Mouse (Mus musculus) embryo, embryonic 11.5 days (tissue): Measurements from ENCODE around the gene Prdm11.
A peak's percentile ranks its signal among the peaks of the same experiment; 100 is the strongest.

Experiments used
- DNase-seq: peaks from one replicate; pipeline ENCODE4 v3.0.0-alpha.2; 2012; ENCODE audit warnings: low read depth, low spot score

Prdm11 gene

DNA sequence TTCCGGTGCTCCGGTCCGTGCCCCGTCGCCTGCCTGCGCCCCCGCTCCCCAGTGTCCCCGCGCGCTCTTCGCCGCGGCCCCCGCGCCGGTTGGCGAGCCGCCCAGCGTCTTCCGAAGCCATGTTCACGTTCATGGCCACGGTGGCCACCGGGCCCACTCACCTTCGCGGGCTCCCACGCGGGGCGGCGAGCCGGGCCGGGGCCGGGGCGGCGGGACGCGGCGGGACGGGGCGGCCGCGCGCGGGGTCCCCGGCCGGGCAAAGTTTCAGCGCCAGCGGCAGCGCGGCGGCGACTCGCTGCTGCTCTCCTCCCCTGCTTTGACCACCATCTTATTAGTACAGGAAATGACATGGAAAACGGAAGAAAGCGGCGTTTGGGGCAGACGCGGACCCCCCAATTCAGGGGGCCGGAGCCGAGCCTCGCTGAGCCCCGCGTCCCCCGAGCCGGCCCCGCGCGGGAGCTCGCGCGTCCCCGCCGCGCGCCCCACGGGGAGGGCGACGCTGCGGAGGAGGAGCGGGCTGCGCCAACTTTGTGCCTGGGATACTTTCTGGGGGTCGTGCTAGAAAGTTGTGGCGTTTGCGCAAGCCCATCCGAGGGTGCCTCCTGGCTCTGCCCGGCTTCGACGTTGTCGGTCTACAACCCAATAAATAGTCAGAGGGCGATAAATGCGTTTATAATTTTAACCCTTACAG, at the start of gene Prdm11:
Gene Prdm11 (minus strand): TSS at position 350 of the 691 bp plus-strand sequence.
- peak; percentile 42 for DNase-seq

DNA sequence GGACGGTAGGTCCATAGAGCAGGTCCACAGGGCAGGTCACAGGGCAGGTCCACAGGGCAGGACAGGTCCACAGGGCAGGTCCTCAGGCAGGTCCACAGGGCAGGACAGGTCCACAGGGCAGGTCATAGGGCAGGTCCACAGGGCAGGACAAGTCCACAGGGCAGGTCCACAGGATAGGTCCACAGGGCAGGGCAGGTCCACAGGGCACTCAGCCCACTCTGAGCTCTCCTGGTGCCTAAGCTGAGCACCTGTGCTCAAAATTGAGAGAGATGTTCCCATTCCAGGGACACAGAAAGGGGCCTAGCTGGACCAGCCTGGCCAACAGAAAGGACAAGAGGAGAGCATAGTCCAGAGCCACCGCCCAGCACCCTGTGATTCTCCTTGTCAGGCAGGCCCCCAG, 46.4 kb upstream of the Prdm11 start:
- no peak for DNase-seq

- no peak for DNase-seq
Measured at GRCm38 (mm10) chr2:93091679-93092078, 45.7 kb upstream of the Prdm11 start.

- no peak for DNase-seq
Measured at GRCm38 (mm10) chr2:93089379-93090089, 43.6 kb upstream of the Prdm11 start.

DNA sequence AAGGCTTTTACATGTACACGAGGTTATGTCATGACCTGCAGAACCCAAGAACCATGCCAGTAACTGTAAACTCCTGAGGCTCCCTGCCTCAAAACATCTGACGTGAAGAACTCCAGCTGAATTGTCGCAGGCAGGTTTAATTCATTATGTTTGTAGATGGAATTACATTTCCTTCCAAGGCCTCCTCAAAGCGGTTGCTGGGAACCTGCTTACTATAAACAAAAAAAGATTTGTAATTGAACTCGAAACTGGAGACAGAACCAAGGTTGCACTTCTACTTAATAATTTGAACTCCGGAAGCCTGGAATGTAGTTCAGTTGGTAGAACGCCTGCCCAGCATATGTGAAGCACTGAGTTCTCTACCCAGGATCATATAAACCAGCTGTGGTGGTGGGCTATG, 42.0 kb upstream of the Prdm11 start:
- DNase-seq: no peak

GRCm38 (mm10) chr2:93085291-93086027, 39.5 kb upstream of the Prdm11 start:
- DNase-seq: no peak

DNA sequence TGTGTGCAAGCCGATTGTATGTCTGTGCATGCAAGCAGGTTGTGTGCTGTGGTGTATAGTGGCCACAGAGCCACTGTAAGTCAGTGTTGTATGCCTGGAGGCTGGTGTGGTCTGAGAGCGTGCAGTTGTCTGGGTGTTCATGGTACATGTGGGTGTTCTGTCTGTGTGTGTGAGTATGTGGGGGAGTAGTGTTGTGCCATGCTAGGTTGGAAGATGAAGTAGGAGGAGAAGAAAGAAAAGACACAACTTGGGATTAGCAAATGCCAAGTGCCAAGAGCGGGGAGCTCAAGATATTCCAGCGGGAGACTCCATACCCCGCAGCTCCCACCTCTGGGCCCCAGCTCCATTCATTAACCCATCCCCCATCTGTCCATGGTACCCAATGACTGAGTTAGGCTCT, 38.5 kb upstream of the Prdm11 start:
- no peak for DNase-seq

DNA sequence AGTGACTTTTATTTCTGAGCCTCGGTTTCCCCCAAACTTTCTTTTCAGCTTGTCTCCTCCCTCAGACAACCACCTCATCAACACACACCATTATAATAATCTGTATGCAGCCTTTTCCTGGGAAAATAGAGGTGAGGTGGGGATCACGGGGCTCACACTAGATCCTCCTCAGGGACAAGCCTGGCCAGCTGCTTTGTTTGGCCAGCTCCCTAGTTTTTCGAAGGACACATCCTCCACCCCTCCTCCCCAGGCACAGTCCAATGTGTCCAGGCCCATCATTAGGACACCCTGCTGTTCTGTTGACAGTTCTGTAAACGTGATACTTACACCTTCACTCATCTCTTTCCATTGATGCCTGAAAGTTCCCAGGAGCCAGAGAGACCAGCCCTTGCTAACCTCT, 37.4 kb upstream of the Prdm11 start:
- DNase-seq: no peak

DNA sequence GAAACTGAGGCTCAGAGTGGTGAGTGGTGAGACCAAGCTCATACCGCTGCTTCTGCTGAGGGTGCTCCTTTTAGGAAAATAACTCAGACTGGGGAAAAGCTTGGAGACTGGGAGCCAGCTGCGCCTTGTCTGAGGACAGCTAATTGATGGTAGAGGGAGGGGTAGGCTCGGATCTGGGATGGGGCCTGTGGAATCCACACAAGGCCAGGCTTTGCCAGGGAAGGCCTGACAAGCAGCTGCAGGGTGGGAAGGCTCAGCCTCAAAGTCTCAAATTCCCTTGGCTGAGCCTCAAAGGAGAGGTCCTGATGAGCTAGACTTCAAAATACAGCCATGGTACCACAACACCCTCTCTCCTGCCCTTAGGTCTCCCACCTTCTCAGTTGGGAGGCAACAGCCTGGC, 36.9 kb upstream of the Prdm11 start:
- DNase-seq: no peak

DNA sequence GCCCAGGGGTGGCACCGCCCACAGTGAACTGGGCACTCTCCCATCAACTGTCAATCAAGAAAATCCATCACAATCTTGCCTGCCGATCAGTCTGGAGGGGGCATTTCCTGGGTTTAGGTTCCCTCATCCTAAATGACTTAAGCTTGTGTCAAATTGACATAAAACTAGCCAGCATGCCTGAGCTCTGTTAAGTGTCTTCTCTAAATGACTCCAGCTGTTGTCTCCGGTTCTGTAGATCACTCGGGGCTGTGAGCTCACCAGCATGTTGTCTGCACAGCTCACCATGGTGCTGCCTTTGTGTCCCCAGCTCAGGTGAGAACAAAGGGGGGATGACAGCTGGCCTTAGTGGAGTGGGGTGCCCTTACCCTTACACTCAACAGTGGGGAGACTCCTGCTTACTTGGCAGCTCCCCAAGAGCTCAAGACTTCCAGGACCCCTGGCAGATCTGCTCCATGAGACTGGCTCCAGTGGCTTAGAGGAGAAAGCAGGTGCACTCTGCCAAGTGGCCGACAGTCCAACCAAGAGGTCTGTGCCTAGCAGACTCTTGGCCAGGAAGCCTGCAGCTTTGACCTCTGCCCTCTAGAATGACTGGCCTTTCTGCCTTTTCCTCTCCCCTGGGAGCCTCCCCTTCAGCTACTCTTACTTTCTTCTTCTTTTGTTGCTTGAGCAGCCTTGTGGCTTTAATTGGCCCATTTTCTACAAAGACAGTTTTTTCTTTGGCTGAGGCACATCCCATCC, 35.1 kb upstream of the Prdm11 start:
- DNase-seq: no peak

GRCm38 (mm10) chr2:93079394-93079793, 33.4 kb upstream of the Prdm11 start:
- no peak for DNase-seq

GRCm38 (mm10) chr2:93076578-93076955, 30.6 kb upstream of the Prdm11 start:
- no peak for DNase-seq

GRCm38 (mm10) chr2:93075738-93076577, 30.0 kb upstream of the Prdm11 start:
- peak; percentile 80 for DNase-seq

DNA sequence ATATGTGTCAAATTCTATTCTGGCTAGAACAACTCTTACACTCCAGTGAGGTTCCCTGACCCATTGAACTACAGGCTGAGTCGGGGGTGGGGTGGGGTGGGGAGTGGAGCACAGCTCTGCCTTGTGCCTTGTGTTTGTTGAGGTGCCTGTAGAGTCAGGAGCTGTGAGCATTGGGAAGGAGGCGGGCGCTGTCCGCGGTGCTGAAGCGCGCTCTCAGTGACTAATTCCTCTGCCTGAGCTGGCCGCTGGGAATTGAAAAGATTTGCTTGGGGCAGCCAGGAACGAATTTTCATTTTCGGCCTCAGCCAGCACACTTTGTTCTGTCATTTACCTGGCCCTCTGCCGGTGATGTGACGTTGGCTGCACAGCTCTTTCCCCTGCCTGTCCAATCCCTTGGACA, 25.7 kb upstream of the Prdm11 start:
- peak; percentile 70 for DNase-seq

DNA sequence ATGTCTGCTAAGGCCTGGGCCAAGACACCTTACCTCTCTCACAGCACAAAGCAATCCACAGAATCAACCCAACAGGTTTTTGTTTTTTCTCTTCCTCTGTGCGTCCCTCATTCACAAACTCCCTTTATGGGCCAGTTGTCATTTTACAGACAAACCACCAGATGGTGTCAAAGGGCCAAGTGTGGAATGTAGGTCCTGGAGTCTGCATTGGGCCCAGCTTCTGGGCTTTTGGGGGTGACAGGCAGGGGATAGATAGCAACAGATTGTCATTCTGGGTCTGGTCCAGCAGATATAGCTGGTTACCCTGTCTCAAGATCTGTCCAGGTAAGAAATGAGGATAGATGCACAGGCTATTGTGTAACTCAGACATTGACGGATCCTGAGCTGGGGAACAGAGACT, 23.0 kb upstream of the Prdm11 start:
- no peak for DNase-seq

- DNase-seq: peak; percentile 59
Measured at GRCm38 (mm10) chr2:93063347-93063746, 17.4 kb upstream of the Prdm11 start.

DNA sequence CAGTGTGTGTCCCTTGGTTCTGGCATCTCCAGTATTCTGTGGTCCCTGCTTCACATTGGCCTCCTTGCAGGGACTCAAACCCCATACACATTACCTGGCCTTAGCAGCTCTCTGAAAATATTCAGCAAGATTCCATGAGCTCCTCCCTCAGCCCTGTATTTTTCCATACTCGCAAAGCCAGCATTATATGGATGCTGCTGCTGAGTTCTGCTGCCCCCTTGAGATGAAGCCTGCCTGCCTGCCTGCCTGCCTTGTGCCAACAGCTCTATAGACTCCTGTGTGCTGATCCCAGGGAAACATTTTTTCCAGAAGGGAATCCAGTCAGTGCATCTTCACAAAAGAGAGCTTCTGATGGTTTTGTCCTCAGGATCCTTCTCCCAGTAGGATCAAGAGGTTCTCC, 5.9 kb upstream of the Prdm11 start:
- DNase-seq: no peak

- no peak for DNase-seq
Measured at GRCm38 (mm10) chr2:93048601-93049323, 2.8 kb upstream of the Prdm11 start.

- no peak for DNase-seq
Measured at GRCm38 (mm10) chr2:93047491-93048050, 1.6 kb upstream of the Prdm11 start.

DNA sequence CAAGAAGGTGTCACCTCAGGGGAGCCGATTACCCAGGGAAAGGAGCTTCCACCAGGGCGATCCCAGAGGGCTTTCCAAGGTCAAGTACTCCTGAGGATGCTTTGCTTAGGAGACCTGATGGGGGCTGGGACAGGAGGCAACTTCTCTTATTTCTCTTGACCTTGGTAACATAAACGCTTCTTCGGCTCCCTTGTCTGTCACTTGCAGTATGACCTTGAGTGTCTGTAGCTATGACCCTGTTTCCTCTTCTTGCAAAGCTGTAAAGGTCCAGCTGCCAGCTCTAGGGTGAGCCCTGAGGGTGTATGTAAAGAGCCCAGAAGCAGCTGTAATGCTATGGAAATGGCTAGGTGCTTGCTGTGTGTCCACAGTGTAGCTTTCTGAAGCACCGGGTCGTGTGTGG, 1.1 kb upstream of the Prdm11 start:
- no peak for DNase-seq
